Mouse (Mus musculus) erythroblast, embryonic 14.5 days (primary cell): ENCODE measurements around the gene Gad2.

ENCODE experiments used
- GATA1 ChIP-seq: IDR thresholded peaks from 2 replicates; pipeline ENCODE4 v1.6.1; 2012; ENCODE audit warnings: low read length, inconsistent platforms, mixed read lengths
- TAL1 ChIP-seq: IDR thresholded peaks from 3 replicates; pipeline ENCODE4 v1.6.1; 2012; ENCODE audit warnings: low read length, inconsistent platforms, mixed read lengths

- TF ChIP-seq GATA1 (no peak), TAL1 (no peak)
Observed at GRCm38 (mm10) chr2:22623111-22624070, 1.4 kb downstream of the Gad2 start.
